Mouse (Mus musculus): Measurements from ENCODE around the gene Plekhh2. TPM values are rescaled to one million over a fixed set of nuclear protein-coding genes. Genes with fewer than 3 reads are reported as not detected.

The Plekhh2 gene
- polyA plus RNA-seq, 1 experiment, result 4.9 TPM

DNA sequence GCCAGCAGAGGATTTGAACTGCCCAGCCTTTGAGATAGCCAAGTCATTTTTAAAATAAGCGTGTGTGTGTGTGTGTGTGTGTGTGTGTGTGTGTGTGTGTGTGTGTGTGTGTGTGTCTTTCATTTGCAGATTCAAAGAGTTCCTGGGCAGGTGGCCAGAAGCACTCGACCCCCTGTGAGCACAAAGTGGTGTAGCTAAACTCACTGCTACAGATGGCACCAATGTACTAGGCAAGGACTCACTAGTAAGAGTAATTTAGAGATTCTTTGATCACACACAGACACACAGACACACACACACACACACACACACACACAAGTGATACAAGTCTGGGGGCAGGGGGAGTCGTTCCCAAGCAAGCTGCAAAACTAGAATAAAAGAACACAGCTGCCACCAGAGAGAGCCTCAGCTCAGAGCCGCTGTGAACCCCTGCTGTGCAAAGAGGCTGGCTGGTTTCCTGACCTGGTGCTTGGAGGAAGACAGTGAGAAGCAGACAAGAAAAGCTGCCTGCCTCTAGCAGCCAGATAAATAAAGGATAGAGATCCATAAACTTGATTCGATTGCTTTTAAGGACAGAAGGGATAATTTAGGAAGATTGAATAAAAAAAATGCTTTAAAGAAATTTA, 19.3 kb upstream of the Plekhh2 start:
- DNase-seq (ENCODE audit: low read depth), result peak; percentile 86
- no peak for TF ChIP-seq POLR2A (IDR thresholded peaks at IDR 0.05; ENCODE audit: borderline replicate concordance, extremely low read depth, insufficient read depth, insufficient read length, poor library complexity, severe bottlenecking)
- TF ChIP-seq CTCF (IDR thresholded peaks at IDR 0.05; ENCODE audit: borderline replicate concordance, extremely low read depth, insufficient read depth, insufficient read length), result no peak

DNA sequence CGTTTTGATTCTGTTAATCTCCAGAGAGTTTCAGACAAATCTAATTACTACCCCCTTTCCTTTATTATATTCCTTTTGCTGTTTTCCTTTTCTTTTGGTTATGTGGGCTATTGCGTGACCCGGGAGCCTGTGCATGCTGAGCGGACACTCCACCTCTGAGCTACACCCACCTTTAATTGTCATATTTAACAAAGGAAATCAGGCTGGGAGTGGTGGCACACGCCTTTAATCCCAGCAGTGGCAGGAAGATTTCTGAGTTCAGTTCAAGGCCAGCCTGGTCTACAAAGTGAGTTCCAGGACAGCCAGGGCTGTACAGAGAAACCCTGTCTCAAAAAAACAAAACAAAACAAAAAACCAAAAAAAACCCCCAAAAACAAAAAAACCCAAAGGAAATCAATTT, 14.7 kb upstream of the Plekhh2 start:
- TF ChIP-seq POLR2A (IDR thresholded peaks at IDR 0.05; ENCODE audit: borderline replicate concordance, extremely low read depth, insufficient read depth, insufficient read length, poor library complexity, severe bottlenecking), result no peak
- no peak for TF ChIP-seq CTCF (IDR thresholded peaks at IDR 0.05; ENCODE audit: borderline replicate concordance, extremely low read depth, insufficient read depth, insufficient read length)
- no peak for DNase-seq (ENCODE audit: low read depth)

DNA sequence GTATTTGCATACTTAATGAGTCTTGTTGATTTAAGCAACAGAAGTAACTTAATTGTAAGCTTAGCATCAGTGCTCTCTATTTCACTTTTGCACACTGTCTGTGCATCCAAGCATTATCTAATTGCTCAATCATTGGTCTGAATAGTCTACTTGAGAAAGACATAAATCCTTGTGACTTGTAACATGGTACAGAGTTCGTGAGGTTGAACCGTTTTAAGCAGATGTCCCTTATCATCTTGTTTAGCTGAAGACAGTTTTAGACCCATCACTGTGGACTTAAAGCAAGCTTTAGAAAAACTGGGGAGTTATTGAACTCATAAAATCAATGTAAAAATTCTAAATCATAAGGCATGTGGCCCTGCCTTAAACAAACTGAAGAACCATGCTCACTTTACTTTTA, 14.1 kb upstream of the Plekhh2 start:
- DNase-seq (ENCODE audit: low read depth), result peak; percentile 6
- TF ChIP-seq CTCF (IDR thresholded peaks at IDR 0.05; ENCODE audit: borderline replicate concordance, extremely low read depth, insufficient read depth, insufficient read length), result no peak
- no peak for TF ChIP-seq POLR2A (IDR thresholded peaks at IDR 0.05; ENCODE audit: borderline replicate concordance, extremely low read depth, insufficient read depth, insufficient read length, poor library complexity, severe bottlenecking)

DNA sequence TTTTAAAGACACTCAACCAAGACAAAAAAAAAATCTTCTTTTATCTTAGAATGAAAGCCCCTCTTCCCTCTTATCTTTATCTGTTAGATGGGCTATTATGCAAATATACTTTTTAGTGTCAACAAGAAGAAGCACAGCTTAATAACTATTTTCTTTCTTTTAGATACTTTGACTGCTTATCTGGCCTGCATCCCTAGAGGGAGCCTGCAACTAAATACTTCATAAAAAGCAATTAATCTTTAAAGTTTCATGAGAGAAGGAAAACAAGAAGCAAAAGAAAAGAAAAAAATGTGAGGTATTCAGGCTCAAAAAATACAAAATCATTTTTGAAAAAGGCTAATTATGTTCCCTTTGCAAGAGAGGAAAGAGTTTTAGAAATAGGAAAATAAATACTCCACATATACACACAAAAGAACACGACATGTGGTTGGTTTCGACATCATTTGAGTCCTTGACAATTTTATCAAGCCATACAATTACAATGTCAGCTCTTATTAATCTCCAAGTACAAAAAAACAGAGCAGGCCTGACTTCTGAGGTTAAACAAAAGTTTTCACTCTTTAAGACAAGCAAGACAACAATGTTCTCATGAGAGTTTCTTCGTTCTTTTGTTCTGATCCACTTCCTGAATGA, 13.6 kb upstream of the Plekhh2 start:
- no peak for DNase-seq (ENCODE audit: low read depth)
- no peak for TF ChIP-seq CTCF (IDR thresholded peaks at IDR 0.05; ENCODE audit: borderline replicate concordance, extremely low read depth, insufficient read depth, insufficient read length)
- no peak for TF ChIP-seq POLR2A (IDR thresholded peaks at IDR 0.05; ENCODE audit: borderline replicate concordance, extremely low read depth, insufficient read depth, insufficient read length, poor library complexity, severe bottlenecking)

DNA sequence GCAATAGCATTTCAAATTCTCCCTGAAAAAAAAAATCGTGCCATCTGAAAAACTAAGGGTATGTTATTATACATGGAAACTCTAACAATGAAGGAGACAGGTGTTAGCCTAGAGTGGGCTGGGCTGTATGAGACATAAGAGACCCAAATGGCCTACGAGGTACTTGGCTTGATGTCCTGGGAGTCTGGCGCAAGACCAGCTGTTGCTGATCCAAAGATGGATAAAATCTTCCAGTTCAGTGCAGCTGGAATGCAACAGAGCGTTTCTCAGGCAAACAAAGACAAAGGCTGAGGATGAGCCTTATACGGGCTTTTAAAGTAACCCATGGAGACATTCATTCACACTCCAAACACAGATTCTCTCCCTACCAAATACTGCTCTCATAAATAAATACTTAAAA, 13.1 kb upstream of the Plekhh2 start:
- no peak for TF ChIP-seq CTCF (IDR thresholded peaks at IDR 0.05; ENCODE audit: borderline replicate concordance, extremely low read depth, insufficient read depth, insufficient read length)

DNA sequence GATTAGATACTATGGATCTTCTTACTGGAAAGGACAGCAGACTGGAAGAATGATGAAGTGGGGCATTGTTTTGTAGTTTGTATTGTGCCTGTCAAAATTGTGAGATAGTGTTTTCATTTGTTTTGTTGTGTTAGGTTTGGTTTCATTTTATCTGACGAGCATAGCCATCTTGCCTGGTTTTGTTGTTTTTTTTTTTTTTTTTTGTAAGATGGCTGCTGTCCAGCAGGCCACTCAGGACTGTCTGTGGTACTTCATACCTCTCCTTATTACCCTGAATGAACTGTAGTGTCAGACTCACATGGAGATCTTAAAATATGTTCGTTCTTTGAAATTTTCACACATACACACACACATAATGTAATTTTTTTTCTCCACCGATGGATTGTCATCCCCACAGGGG, 9.4 kb upstream of the Plekhh2 start:
- DNase-seq (ENCODE audit: low read depth), result no peak
- TF ChIP-seq POLR2A (IDR thresholded peaks at IDR 0.05; ENCODE audit: borderline replicate concordance, extremely low read depth, insufficient read depth, insufficient read length, poor library complexity, severe bottlenecking) (no peak), CTCF (IDR thresholded peaks at IDR 0.05; ENCODE audit: borderline replicate concordance, extremely low read depth, insufficient read depth, insufficient read length) (no peak)

More for the DNA sequence above, 13.1 kb upstream of the Plekhh2 start:
- DNase-seq (ENCODE audit: low read depth), result peak; percentile 63

DNA sequence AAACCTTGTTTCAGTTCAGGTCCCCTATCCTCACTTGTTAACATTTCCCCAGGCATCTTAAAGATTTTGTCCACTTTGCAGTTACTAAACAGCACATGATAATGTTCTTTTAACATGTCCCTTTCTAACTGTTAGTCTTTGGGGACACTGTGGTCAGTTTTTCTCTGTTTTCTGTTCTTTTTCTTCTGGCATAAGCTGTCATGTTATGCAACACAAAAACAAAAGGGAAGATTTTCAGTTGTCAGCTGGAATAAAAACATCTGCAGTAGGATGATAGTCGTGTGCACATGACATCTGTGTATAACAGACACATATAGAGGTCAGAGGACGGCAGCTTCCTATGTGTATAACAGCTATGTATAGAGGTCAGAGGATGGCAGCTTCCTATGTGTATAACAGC, 5.8 kb upstream of the Plekhh2 start:
- no peak for DNase-seq (ENCODE audit: low read depth)
- TF ChIP-seq POLR2A (IDR thresholded peaks at IDR 0.05; ENCODE audit: borderline replicate concordance, extremely low read depth, insufficient read depth, insufficient read length, poor library complexity, severe bottlenecking), result no peak
- TF ChIP-seq CTCF (IDR thresholded peaks at IDR 0.05; ENCODE audit: borderline replicate concordance, extremely low read depth, insufficient read depth, insufficient read length), result no peak

DNA sequence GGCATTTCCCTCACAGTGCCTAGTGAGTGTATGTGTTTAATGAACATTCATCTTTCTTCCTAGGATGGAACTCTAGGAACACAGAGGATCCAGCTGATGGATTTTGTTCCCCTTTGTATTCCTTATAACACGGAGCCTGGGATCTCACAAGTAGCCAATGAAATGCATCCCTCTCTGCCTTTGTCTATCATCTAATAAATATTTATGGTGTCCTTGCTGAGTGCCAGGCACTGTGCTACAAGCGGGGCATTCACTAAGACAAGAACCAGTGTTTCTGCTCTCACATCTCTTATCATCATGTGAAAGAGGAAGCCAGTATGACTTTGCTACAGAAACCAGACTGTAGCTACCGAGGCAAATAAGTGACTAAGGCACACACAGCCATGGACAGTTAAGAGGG, 3.0 kb upstream of the Plekhh2 start:
- TF ChIP-seq POLR2A (IDR thresholded peaks at IDR 0.05; ENCODE audit: borderline replicate concordance, extremely low read depth, insufficient read depth, insufficient read length, poor library complexity, severe bottlenecking) (no peak), CTCF (IDR thresholded peaks at IDR 0.05; ENCODE audit: borderline replicate concordance, extremely low read depth, insufficient read depth, insufficient read length) (no peak)
- DNase-seq (ENCODE audit: low read depth), result peak; percentile 66

DNA sequence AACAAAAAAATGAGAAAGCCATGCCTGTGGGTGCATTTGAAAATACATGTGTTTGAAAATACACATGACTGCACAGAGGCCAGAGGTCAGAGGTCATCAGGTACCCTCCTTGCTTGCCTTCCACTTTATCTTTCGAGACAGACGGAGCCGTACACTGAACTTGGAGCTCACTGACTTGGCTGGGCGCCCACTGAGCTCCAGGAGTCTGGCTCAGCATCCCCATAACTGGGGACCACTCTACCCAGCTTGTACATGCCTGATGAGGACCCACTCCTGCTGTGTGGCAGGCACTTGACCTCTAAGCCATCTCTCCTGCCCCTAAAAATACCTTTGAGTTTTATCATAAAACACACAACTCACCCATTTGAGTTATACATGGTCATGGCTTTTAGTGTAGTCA, 2.5 kb upstream of the Plekhh2 start:
- peak; percentile 28 for DNase-seq (ENCODE audit: low read depth)
- no peak for TF ChIP-seq CTCF (IDR thresholded peaks at IDR 0.05; ENCODE audit: borderline replicate concordance, extremely low read depth, insufficient read depth, insufficient read length)
- no peak for TF ChIP-seq POLR2A (IDR thresholded peaks at IDR 0.05; ENCODE audit: borderline replicate concordance, extremely low read depth, insufficient read depth, insufficient read length, poor library complexity, severe bottlenecking)

DNA sequence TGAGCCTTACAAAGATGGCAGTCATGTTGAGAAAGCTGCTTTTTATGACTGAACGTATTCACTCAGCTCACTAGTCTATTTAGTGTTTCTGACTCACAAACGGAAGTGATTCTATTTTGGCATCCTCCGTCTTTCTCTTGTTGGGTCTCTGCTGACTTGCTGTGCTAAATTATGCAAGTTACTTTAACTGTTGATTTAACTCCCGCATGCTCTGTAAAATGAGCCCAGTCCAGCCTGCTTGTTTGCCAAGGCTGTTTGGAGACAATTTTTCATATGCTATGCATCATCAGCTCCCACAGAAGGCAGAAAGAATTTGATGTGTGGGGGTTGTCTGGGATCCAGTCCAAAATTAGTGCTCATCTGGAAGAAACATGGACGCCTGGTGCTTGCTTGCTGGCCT, 1.3 kb upstream of the Plekhh2 start:
- TF ChIP-seq POLR2A (IDR thresholded peaks at IDR 0.05; ENCODE audit: borderline replicate concordance, extremely low read depth, insufficient read depth, insufficient read length, poor library complexity, severe bottlenecking), result no peak
- TF ChIP-seq CTCF (IDR thresholded peaks at IDR 0.05; ENCODE audit: borderline replicate concordance, extremely low read depth, insufficient read depth, insufficient read length), result no peak
- DNase-seq (ENCODE audit: low read depth), result peak; percentile 82

DNA sequence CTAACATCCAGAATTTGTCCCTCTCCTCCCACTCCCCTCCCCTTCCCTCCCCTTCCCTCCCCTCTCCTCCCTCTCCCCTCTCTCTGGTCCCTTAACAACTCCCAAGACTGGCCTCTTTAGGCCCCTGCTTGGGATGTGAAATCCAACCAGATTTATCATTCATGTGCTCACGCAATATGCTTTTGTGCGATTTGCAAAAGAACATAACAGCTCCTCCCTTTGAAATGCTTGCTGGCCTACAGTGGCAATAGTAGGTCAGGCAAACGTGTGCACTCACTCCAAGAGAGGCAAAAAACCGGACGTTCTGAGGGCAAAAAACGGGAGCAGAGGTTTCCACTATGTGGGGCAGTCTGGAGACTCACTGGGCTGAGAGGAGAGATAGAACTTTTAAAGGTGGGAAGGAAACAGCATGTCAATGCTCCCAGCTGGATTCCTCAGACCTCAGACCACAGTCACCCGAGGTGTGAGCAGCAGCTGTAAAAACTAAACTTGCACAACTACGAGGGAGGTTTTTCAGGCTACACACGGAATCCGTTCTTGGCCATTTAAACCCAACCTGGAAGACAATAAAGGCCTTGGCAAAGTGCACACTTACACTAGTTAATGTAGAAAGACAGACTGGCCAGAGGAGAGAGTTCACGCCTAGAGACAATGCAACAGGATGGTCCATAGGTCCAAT, 595 bp upstream of the Plekhh2 start:
- no peak for DNase-seq (ENCODE audit: low read depth)
- no peak for TF ChIP-seq POLR2A (IDR thresholded peaks at IDR 0.05; ENCODE audit: borderline replicate concordance, extremely low read depth, insufficient read depth, insufficient read length, poor library complexity, severe bottlenecking)
- TF ChIP-seq CTCF (IDR thresholded peaks at IDR 0.05; ENCODE audit: borderline replicate concordance, extremely low read depth, insufficient read depth, insufficient read length), result no peak
